Mouse (Mus musculus) ES-Bruce4 (cell line): ENCODE measurements around the gene Zfp473.

Source experiments
- CTCF ChIP-seq: IDR thresholded peaks from one replicate; pipeline ENCODE4 v1.8.1; 2011; ENCODE audit warnings: low read depth, low read length
- POLR2A ChIP-seq: IDR thresholded peaks from one replicate; pipeline ENCODE4 v1.8.1; 2011; ENCODE audit warnings: low read length; ENCODE audit not compliant: insufficient read depth

DNA sequence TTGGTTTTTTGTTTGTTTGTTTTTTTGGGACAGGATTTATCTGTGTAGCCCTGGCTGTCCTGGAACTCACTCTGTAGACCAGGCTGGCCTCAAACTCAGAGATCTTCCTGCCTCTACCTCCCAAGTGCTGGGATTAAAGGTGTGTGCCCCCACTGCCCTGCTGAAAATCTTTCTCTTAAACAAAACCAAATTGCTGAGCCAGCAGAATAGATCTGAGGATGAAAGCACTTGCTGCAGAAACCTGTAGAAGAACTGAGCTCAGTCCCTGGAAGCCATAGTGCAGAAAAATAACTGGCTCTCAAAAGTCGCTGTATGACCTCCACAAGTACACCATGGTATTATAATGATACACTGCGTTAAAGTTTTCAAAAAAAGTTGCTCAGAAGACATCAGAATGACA, 6.3 kb upstream of the Zfp473 start:
- no peak for TF ChIP-seq CTCF
- no peak for TF ChIP-seq POLR2A
